Mouse (Mus musculus) myocyte (in vitro differentiated cells): ENCODE measurements at regions not wholly inside any gene's neighbourhood (a gene's known extent, or its start where the extent isn't known, plus 50 kb on each side); places are given as distances from the start of the nearest gene placed in this dataset.

Source experiments
- H3K27me3 ChIP-seq: one replicate; pipeline ENCODE4 v1.6.1; 2011; ENCODE audit not compliant: control insufficient read depth, insufficient read depth, insufficient read length
- H3K36me3 ChIP-seq: one replicate; pipeline ENCODE4 v1.6.1; 2011; ENCODE audit not compliant: control insufficient read depth, insufficient read depth
- H3K4me2 ChIP-seq: one replicate; pipeline ENCODE4 v1.6.1; 2011; ENCODE audit warnings: low read depth, control low read depth
- H3K4me3 ChIP-seq: one replicate; pipeline ENCODE4 v1.5.1; 2011; ENCODE audit warnings: mild to moderate bottlenecking, control low read depth, moderate library complexity
- H3K79me2 ChIP-seq: one replicate; pipeline ENCODE4 v1.6.1; 2011; ENCODE audit not compliant: control insufficient read depth, insufficient read depth
- H3ac ChIP-seq: one replicate; pipeline ENCODE4 v1.6.1; 2011; ENCODE audit not compliant: control insufficient read depth, insufficient read length
- CEBPB ChIP-seq: IDR thresholded peaks from 2 replicates; pipeline ENCODE4 v1.6.1; 2011; ENCODE audit warnings: mild to moderate bottlenecking, moderate library complexity; ENCODE audit not compliant: poor library complexity, insufficient read depth, severe bottlenecking
- E2F4 ChIP-seq: IDR thresholded peaks from one replicate; pipeline ENCODE4 v1.6.1; 2011; ENCODE audit warnings: mild to moderate bottlenecking, control low read depth, moderate library complexity; ENCODE audit not compliant: insufficient read depth
- MAX ChIP-seq: IDR thresholded peaks from one replicate; pipeline ENCODE4 v1.6.1; 2011; ENCODE audit warnings: low read depth, mild to moderate bottlenecking, control low read depth
- MYOD1 ChIP-seq, 3 experiments: IDR thresholded peaks; one replicate each; pipeline ENCODE4 v1.6.1; 2011; ENCODE audit warnings: control low read depth in 2 of 3, low read depth in 2 of 3, mild to moderate bottlenecking in 2 of 3, moderate library complexity in 1 of 3; ENCODE audit not compliant: insufficient read length in 2 of 3, control insufficient read depth in 1 of 3
- MYOG ChIP-seq, 3 experiments: IDR thresholded peaks; one replicate each; pipeline ENCODE4 v1.6.1; 2011; ENCODE audit warnings: control low read depth in 2 of 3, low read depth in 2 of 3, mild to moderate bottlenecking in 2 of 3; ENCODE audit not compliant: insufficient read length in 2 of 3, control insufficient read depth in 1 of 3, insufficient read depth in 1 of 3
- POLR2A ChIP-seq: IDR thresholded peaks from one replicate; pipeline ENCODE4 v1.6.1; 2011; ENCODE audit warnings: low read depth, mild to moderate bottlenecking, control low read depth, moderate library complexity; ENCODE audit not compliant: insufficient read length
- POLR2AphosphoS2 ChIP-seq: IDR thresholded peaks from one replicate; pipeline ENCODE4 v1.6.1; 2011; ENCODE audit warnings: low read depth, control low read depth; ENCODE audit not compliant: insufficient read length
- REST ChIP-seq: IDR thresholded peaks from one replicate; pipeline ENCODE4 v1.6.1; 2011; ENCODE audit warnings: mild to moderate bottlenecking, control low read depth, moderate library complexity; ENCODE audit not compliant: insufficient read depth, insufficient read length
- SRF ChIP-seq: IDR thresholded peaks from one replicate; pipeline ENCODE4 v1.6.1; 2011; ENCODE audit warnings: low read depth; ENCODE audit not compliant: control insufficient read depth, insufficient read length
- TCF12 ChIP-seq: IDR thresholded peaks from one replicate; pipeline ENCODE4 v1.6.1; 2011; ENCODE audit warnings: mild to moderate bottlenecking, control low read depth; ENCODE audit not compliant: poor library complexity, insufficient read depth, severe bottlenecking
- TCF3 ChIP-seq: IDR thresholded peaks from one replicate; pipeline ENCODE4 v1.6.1; 2011; ENCODE audit warnings: low read depth, control low read depth; ENCODE audit not compliant: insufficient read length
- USF1 ChIP-seq: IDR thresholded peaks from one replicate; pipeline ENCODE4 v1.6.1; 2011; ENCODE audit warnings: low read depth, mild to moderate bottlenecking, control low read depth, moderate library complexity

DNA sequence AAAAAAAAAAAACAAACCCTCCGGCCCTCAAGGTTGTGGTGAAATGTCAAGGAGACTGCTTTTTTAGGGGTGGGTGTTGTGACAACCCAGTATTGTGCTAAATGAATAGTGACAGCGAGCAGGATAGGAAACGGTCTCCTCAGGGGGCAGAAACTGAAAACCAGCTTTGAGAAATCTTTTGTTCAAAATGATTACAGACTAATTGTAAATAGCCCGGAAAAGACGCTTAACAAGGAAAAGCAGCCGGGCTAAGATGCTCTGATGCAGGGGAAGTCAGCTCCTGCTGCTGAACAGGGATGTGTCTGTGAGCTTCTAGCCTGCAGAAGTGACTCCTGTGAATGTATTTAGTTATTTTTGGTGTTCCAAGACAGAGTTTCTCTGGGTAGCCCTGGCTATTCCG lies 118.5 kb downstream of the Phlda1 start:
- no peak overlapping the region for H3K4me3 ChIP-seq
- no peaks in the 10 kb centered on the region for H3K36me3 ChIP-seq
- H3K27me3 ChIP-seq = no peaks in the 10 kb centered on the region
- H3K4me2 ChIP-seq = no peak overlapping the region
- no peaks in the 10 kb centered on the region for H3K79me2 ChIP-seq
- TF ChIP-seq REST (no peak), MAX (no peak), USF1 (no peak), SRF (no peak), MYOG (IDR thresholded peaks at IDR 0.05; ENCODE audit: control insufficient read depth in 1 of 3, insufficient read depth in 1 of 3, insufficient read length in 2 of 3, low read depth in 2 of 3) (no peak), TCF3 (no peak), MYOD1 (IDR thresholded peaks at IDR 0.05; ENCODE audit: control insufficient read depth in 1 of 3, insufficient read length in 2 of 3, low read depth in 2 of 3) (no peak), POLR2AphosphoS2 (no peak), CEBPB (no peak), POLR2A (no peak), TCF12 (no peak)
- no peak overlapping the region for H3ac ChIP-seq

DNA sequence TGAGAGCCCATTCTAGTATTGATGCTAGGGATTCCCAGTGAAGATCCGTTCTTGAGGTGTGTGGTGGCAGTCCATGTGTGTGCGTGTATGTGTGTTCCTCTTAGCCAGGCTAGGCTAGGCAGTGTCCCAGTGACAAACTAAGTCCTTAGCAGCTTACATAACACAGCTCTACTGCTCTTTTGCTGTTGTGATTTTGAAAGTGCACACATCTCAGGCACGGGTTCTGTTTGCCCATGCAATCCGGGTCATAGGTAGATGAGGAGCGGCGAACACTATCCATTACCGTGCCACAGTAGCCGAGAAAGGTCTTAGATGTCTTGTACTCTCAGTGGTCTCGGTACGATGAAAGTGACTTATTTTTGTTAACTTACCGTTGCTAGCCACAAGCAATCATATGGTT lies 119.5 kb downstream of the Phlda1 start:
- TF ChIP-seq POLR2A (no peak), POLR2AphosphoS2 (no peak), CEBPB (no peak), SRF (no peak), MAX (no peak), TCF12 (no peak), REST (no peak), E2F4 (no peak), TCF3 (no peak), MYOG (IDR thresholded peaks at IDR 0.05; ENCODE audit: control insufficient read depth in 1 of 3, insufficient read depth in 1 of 3, insufficient read length in 2 of 3, low read depth in 2 of 3) (no peak), MYOD1 (IDR thresholded peaks at IDR 0.05; ENCODE audit: control insufficient read depth in 1 of 3, insufficient read length in 2 of 3, low read depth in 2 of 3) (no peak), USF1 (no peak)
- H3K36me3 ChIP-seq = no peaks in the 10 kb centered on the region

DNA sequence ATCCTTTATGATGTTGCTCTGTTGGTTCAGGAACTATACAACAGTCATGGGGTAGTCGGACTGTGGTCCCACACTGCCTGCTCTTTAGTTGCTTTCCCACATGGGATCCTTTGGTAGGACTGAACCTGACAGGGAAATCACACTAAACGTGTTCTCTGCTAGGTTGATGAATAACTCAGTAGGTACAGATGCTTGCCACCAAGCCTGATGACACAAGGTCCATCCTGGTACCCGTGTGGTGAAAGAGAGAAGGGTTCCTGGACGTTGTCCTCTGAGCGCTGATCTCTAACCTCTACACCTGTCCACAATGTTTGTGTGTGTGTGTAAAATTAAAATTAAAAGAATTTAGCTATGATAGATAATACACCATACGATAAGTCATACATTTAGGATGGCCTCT lies 119.9 kb downstream of the Phlda1 start:
- no peak for TF ChIP-seq SRF
- no peak for TF ChIP-seq POLR2A
- no peak for TF ChIP-seq POLR2AphosphoS2
- TF ChIP-seq TCF3 = no peak
- TF ChIP-seq MAX = no peak
- TF ChIP-seq MYOD1 (IDR thresholded peaks at IDR 0.05; ENCODE audit: control insufficient read depth in 1 of 3, insufficient read length in 2 of 3, low read depth in 2 of 3) = no peak
- TF ChIP-seq TCF12 = no peak
- TF ChIP-seq REST = no peak
- no peak for TF ChIP-seq E2F4
- TF ChIP-seq USF1 = no peak
- TF ChIP-seq CEBPB = no peak
- TF ChIP-seq MYOG (IDR thresholded peaks at IDR 0.05; ENCODE audit: control insufficient read depth in 1 of 3, insufficient read depth in 1 of 3, insufficient read length in 2 of 3, low read depth in 2 of 3) = no peak
- Histone ChIP-seq H3K27me3 (no peaks in the 10 kb centered on the region), H3K4me2 (no peak overlapping the region), H3K4me3 (no peak overlapping the region), H3K36me3 (no peaks in the 10 kb centered on the region), H3K79me2 (no peaks in the 10 kb centered on the region), H3ac (no peak overlapping the region)

More for the DNA sequence above, 119.5 kb downstream of the Phlda1 start:
- Histone ChIP-seq H3K4me3 (no peak overlapping the region), H3ac (no peak overlapping the region), H3K79me2 (no peaks in the 10 kb centered on the region), H3K4me2 (no peak overlapping the region), H3K27me3 (no peaks in the 10 kb centered on the region)

DNA sequence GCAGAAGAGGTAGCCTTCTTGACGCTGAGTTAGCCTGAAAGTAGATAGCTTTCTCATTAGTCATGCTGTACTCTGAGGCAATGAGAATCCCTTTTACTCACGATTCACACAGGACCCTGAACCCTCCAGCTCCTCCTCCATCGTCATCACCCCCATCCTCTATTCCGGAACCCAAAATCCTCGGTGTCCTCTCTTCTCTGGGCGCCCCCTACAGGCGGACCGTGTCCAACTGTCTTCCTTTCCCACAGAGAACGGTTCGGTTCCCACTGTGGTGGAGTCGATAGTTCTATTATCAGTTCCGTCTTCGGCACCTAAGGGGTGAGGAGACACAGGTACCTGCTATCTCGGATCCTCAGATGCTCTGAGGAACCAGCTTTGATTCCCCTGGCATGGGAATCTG lies 130.2 kb downstream of the Phlda1 start:
- no peaks in the 10 kb centered on the region for H3K36me3 ChIP-seq
- no peak overlapping the region for H3ac ChIP-seq
- TF ChIP-seq POLR2AphosphoS2 = no peak
- no peak for TF ChIP-seq E2F4
- TF ChIP-seq CEBPB = no peak
- no peaks in the 10 kb centered on the region for H3K27me3 ChIP-seq
- no peak overlapping the region for H3K4me3 ChIP-seq
- no peak overlapping the region for H3K4me2 ChIP-seq
- no peaks in the 10 kb centered on the region for H3K79me2 ChIP-seq

DNA sequence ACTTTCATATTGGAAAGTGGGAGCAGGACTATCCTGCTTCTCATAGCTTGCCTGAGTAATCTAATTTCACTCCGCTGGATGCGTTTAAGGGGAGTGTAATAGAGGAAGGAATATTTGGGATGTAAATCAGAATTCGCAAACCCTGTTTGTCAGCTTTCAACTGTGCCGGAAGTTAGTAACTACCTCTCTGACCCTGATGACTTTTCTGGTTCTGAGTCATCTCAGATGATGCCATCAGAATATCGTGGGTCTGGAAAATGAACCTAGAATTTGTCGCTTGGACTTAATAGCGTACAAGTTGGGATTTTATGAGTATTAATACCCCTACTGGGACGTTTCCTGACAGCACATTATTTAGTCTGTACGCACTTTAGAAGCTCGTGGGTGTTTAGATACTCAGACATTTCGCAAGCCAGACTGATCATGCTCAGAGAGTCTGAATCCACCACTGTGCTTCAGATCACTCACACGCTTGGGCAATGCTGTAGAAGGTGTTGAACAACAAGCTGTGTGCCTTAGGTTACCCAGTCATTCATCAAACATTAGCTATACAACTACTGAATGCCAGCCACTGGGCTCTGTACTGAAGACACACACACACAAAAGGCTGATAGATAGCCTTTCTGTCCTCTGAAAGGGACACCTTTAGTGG lies 131.1 kb downstream of the Phlda1 start:
- Histone ChIP-seq H3K36me3 (no peaks in the 10 kb centered on the region), H3K79me2 (no peaks in the 10 kb centered on the region), H3K4me2 (no peak overlapping the region), H3K4me3 (no peak overlapping the region), H3ac (no peak overlapping the region), H3K27me3 (no peaks in the 10 kb centered on the region)
- TF ChIP-seq POLR2A (no peak), POLR2AphosphoS2 (no peak), TCF3 (no peak), TCF12 (no peak), CEBPB (no peak), MAX (no peak)
